Mouse (Mus musculus): ENCODE measurements around the gene Cdrt4.

DNA sequence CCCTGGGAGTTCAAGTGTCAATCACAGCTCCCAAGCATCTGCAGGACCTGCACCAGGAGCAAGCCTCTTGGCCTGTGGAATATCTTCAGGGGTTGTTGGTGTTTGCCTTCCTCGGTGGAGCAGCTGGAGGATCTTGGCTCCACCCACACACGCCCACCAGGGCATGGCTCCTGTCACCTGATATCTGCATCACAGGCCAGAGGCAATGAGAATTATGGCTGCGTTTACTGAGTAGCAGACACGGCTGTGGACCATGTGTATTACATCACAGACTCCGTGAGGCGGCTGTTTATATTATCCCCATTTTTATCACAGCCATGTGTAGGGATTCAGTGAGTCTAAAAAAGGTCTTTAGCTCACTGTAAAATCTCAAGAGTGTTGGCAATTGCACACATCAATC lies 53.6 kb downstream of the Cdrt4 start:
- TF ChIP-seq CTCF (IDR thresholded peaks at IDR 0.05; ENCODE audit: control insufficient read depth, insufficient read depth, low read length) = no peak
- no peak for TF ChIP-seq POLR2A (IDR thresholded peaks at IDR 0.05; ENCODE audit: borderline replicate concordance, control insufficient read depth, low read depth, low read length)
